Mouse (Mus musculus) stomach, postnatal 0 days (tissue): Measurements from ENCODE around the gene Ncoa1.

Experiments
- CTCF ChIP-seq: IDR thresholded peaks from 2 replicates; pipeline ENCODE4 v1.5.1; 2016; ENCODE audit warnings: antibody characterized with exemption, low read depth, mild to moderate bottlenecking, moderate library complexity
- EP300 ChIP-seq: optimal IDR thresholded peaks from 2 replicates; pipeline ENCODE3; 2016; ENCODE audit warnings: antibody characterized with exemption

DNA sequence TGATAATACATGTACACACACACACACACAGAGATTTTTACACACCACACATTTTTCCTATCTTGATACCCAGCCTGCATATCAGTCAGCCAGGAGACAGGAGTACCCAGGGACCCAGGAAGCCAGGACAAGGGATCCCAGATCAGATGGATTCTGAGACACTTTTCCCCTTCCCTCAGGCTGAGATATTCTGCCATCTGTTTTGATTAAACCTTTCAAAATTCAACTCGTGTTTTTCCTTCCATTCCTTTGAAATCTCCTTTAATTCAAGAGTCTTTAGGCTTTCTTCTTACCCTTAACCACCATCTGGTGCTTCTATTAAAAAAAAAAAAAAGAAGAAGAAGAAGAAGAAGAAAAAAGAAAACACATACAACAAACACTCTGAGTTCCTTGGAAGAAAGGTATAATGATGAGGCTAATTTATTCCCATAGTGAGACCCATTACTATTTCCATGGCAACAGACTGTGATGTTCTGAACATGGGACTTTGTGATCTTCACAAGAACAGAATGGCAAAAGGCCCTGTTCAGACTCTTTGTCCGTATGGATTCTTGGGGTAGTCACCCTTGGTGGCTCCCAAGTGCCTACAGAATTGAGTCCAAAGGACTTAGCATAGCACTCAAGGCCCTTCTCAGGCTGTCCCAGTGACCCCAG, 26.8 kb upstream of the Ncoa1 start:
- TF ChIP-seq CTCF = no peak
- TF ChIP-seq EP300 = no peak
